Mouse (Mus musculus) MEL (cell line): ENCODE results near the gene Eml5. TPM values are rescaled to one million over a fixed set of nuclear protein-coding genes. Genes with fewer than 3 reads are reported as not detected.

Source experiments
- DNase-seq: peaks from one replicate; pipeline ENCODE4 v3.0.0; 2011; ENCODE audit warnings: low read depth, low spot score
- H3K27ac ChIP-seq: 2 replicates; pipeline ENCODE4 v1.5.1; 2012; ENCODE audit warnings: low read depth, mild to moderate bottlenecking, control low read depth, low read length, moderate library complexity; ENCODE audit not compliant: control insufficient read depth
- H3K27me3 ChIP-seq, 2 experiments: fragments of 150-350 bp in 1 of 2; sonication (generic) in 1 of 2; 2 replicates each; pipeline ENCODE4 v1.6.1; 2012; ENCODE audit warnings: low read length in 2 of 2, mild to moderate bottlenecking in 2 of 2, improper control_type of control experiment in 1 of 2, moderate library complexity in 1 of 2; ENCODE audit not compliant: insufficient read depth in 2 of 2, control insufficient read depth in 1 of 2
- H3K36me3 ChIP-seq, 2 experiments: 2 replicates each; pipeline ENCODE4 v1.6.1; 2012 to 2014; ENCODE audit warnings: low read length in 2 of 2, improper control_type of control experiment in 1 of 2, inconsistent platforms in 1 of 2, mild to moderate bottlenecking in 1 of 2; ENCODE audit not compliant: insufficient read depth in 2 of 2, control insufficient read depth in 1 of 2
- H3K4me1 ChIP-seq, 2 experiments: fragments of 150-350 bp in 1 of 2; sonication (generic) in 1 of 2; 2 replicates each; pipeline ENCODE4 v1.6.1; 2012; ENCODE audit warnings: low read length in 2 of 2, improper control_type of control experiment in 1 of 2, mild to moderate bottlenecking in 1 of 2; ENCODE audit not compliant: insufficient read depth in 2 of 2, control insufficient read depth in 1 of 2
- H3K4me3 ChIP-seq, 2 experiments: fragments of 150-350 bp in 1 of 2; sonication (generic) in 1 of 2; 2 replicates each; pipeline ENCODE4 v1.5.1; 2012; ENCODE audit warnings: low read depth in 2 of 2, low read length in 2 of 2, mild to moderate bottlenecking in 2 of 2, moderate library complexity in 2 of 2, control low read depth in 1 of 2, improper control_type of control experiment in 1 of 2; ENCODE audit not compliant: control insufficient read depth in 1 of 2, insufficient read depth in 1 of 2
- H3K79me2 ChIP-seq: 2 replicates; pipeline ENCODE4 v1.6.1; 2012; ENCODE audit warnings: mild to moderate bottlenecking, low read length, moderate library complexity; ENCODE audit not compliant: control insufficient read depth, poor library complexity, insufficient read depth
- H3K9ac ChIP-seq: 2 replicates; pipeline ENCODE4 v1.6.1; 2012; ENCODE audit warnings: low read depth, mild to moderate bottlenecking, control low read depth, low read length, moderate library complexity; ENCODE audit not compliant: control insufficient read depth, poor library complexity, severe bottlenecking
- H3K9me3 ChIP-seq: fragments of 150-350 bp; sonication (generic); replicated peaks from 2 replicates; pipeline ENCODE4 v1.6.1; 2012; ENCODE audit warnings: mild to moderate bottlenecking, low read length, improper control_type of control experiment, moderate library complexity; ENCODE audit not compliant: insufficient read depth
- BHLHE40 ChIP-seq: IDR thresholded peaks from 2 replicates; pipeline ENCODE4 v1.6.1; 2012; ENCODE audit warnings: low read depth, mild to moderate bottlenecking, inconsistent platforms, low read length, improper control_type of control experiment, borderline replicate concordance
- CHD1 ChIP-seq: IDR thresholded peaks from 2 replicates; pipeline ENCODE4 v1.6.1; 2012; ENCODE audit warnings: low read depth, mild to moderate bottlenecking, inconsistent platforms, low read length, improper control_type of control experiment
- CTCF ChIP-seq, 3 experiments: IDR thresholded peaks in 2 of 3; conservative IDR thresholded peaks in 1 of 3; 2 replicates each; pipeline ENCODE4 v1.5.1; 2011 to 2012; ENCODE audit warnings: low read length in 3 of 3, low read depth in 2 of 3, mild to moderate bottlenecking in 2 of 3, improper control_type of control experiment in 1 of 3, inconsistent platforms in 1 of 3, mixed read lengths in 1 of 3, moderate library complexity in 1 of 3; ENCODE audit not compliant: control insufficient read depth in 1 of 3, insufficient read depth in 1 of 3, poor library complexity in 1 of 3, severe bottlenecking in 1 of 3
- E2F4 ChIP-seq: IDR thresholded peaks from 2 replicates; pipeline ENCODE4 v1.6.1; 2011; ENCODE audit warnings: low read depth, low read length, improper control_type of control experiment, borderline replicate concordance
- ELF1 ChIP-seq: IDR thresholded peaks from 2 replicates; pipeline ENCODE4 v1.6.1; 2014; ENCODE audit warnings: low read depth, mild to moderate bottlenecking, inconsistent platforms, low read length, improper control_type of control experiment, moderate library complexity
- ETS1 ChIP-seq: IDR thresholded peaks from 2 replicates; pipeline ENCODE4 v1.6.1; 2012; ENCODE audit warnings: low read depth, mild to moderate bottlenecking, inconsistent platforms, low read length, improper control_type of control experiment, moderate library complexity
- GABPA ChIP-seq: IDR thresholded peaks from 2 replicates; pipeline ENCODE4 v1.6.1; 2012; ENCODE audit warnings: low read depth, mild to moderate bottlenecking, inconsistent platforms, low read length, improper control_type of control experiment, moderate library complexity
- MAFK ChIP-seq: IDR thresholded peaks from 2 replicates; pipeline ENCODE4 v1.6.1; 2011; ENCODE audit warnings: low read depth, mild to moderate bottlenecking, low read length, improper control_type of control experiment, borderline replicate concordance
- MAX ChIP-seq: IDR thresholded peaks from 2 replicates; pipeline ENCODE4 v1.6.1; 2011; ENCODE audit warnings: low read length, improper control_type of control experiment
- MAZ ChIP-seq: IDR thresholded peaks from 2 replicates; pipeline ENCODE4 v1.6.1; 2012; ENCODE audit warnings: low read depth, mild to moderate bottlenecking, inconsistent platforms, low read length, improper control_type of control experiment
- MEF2A ChIP-seq: IDR thresholded peaks from 2 replicates; pipeline ENCODE4 v1.6.1; 2014; ENCODE audit warnings: low read depth, mild to moderate bottlenecking, inconsistent platforms, low read length, improper control_type of control experiment; ENCODE audit not compliant: poor library complexity, insufficient replicate concordance, severe bottlenecking; ENCODE audit errors: extremely low read depth
- MYC ChIP-seq: IDR thresholded peaks from 2 replicates; pipeline ENCODE4 v1.6.1; 2011; ENCODE audit warnings: low read depth, mild to moderate bottlenecking, low read length, improper control_type of control experiment, moderate library complexity
- NELFE ChIP-seq: IDR thresholded peaks from 2 replicates; pipeline ENCODE4 v1.6.1; 2011; ENCODE audit warnings: low read depth, low read length, improper control_type of control experiment
- NRF1 ChIP-seq: IDR thresholded peaks from 2 replicates; pipeline ENCODE4 v1.6.1; 2014; ENCODE audit warnings: low read depth, mild to moderate bottlenecking, inconsistent platforms, low read length, improper control_type of control experiment, moderate library complexity; ENCODE audit not compliant: poor library complexity, insufficient read depth, severe bottlenecking
- POLR2A ChIP-seq, 2 experiments: IDR thresholded peaks; 2 replicates each; pipeline ENCODE4 v1.6.1; 2011 to 2012; ENCODE audit warnings: low read length in 2 of 2, mild to moderate bottlenecking in 2 of 2, control low read depth in 1 of 2, improper control_type of control experiment in 1 of 2, low read depth in 1 of 2, moderate library complexity in 1 of 2; ENCODE audit not compliant: control insufficient read depth in 1 of 2, insufficient read depth in 1 of 2, poor library complexity in 1 of 2
- POLR2AphosphoS5 ChIP-seq: IDR thresholded peaks from 2 replicates; pipeline ENCODE4 v1.6.1; 2012; ENCODE audit warnings: low read depth, borderline replicate concordance, mild to moderate bottlenecking, inconsistent platforms, low read length, moderate library complexity, mixed read lengths
- RAD21 ChIP-seq: IDR thresholded peaks from 2 replicates; pipeline ENCODE4 v1.6.1; 2011; ENCODE audit warnings: mild to moderate bottlenecking, low read depth, low read length, improper control_type of control experiment
- SMC3 ChIP-seq: IDR thresholded peaks from 2 replicates; pipeline ENCODE4 v1.6.1; 2011; ENCODE audit warnings: low read depth, low read length, improper control_type of control experiment
- TCF12 ChIP-seq: IDR thresholded peaks from 2 replicates; pipeline ENCODE4 v1.6.1; 2014; ENCODE audit warnings: low read depth, mild to moderate bottlenecking, inconsistent platforms, low read length, improper control_type of control experiment, moderate library complexity
- UBTF ChIP-seq: IDR thresholded peaks from 2 replicates; pipeline ENCODE4 v1.6.1; 2012; ENCODE audit warnings: low read depth, mild to moderate bottlenecking, inconsistent platforms, low read length, improper control_type of control experiment, moderate library complexity, borderline replicate concordance; ENCODE audit not compliant: insufficient read depth
- USF1 ChIP-seq: IDR thresholded peaks from 2 replicates; pipeline ENCODE4 v1.6.1; 2014; ENCODE audit warnings: low read depth, mild to moderate bottlenecking, inconsistent platforms, low read length, improper control_type of control experiment, moderate library complexity
- ZC3H11A ChIP-seq: IDR thresholded peaks from 2 replicates; pipeline ENCODE4 v1.6.1; 2012; ENCODE audit warnings: low read depth, mild to moderate bottlenecking, inconsistent platforms, low read length, improper control_type of control experiment
- ZNF384 ChIP-seq: IDR thresholded peaks from 2 replicates; pipeline ENCODE4 v1.6.1; 2012; ENCODE audit warnings: low read depth, mild to moderate bottlenecking, inconsistent platforms, low read length, improper control_type of control experiment
- polyA plus RNA-seq, 2 experiments: library from polyadenylated mRNA; stranded (reverse) in 1 of 2; unstranded in 1 of 2; fragments of >175 nt in 1 of 2; fragments of >200 nt in 1 of 2; gene quantifications; 2 replicates each; pipeline versions ENCODE4 v1.2.1 to v1.2.4; 2012; ENCODE audit warnings: low replicate concordance in 2 of 2, low read depth in 1 of 2; ENCODE audit not compliant: insufficient read length in 2 of 2, insufficient read depth in 1 of 2, missing spikeins in 1 of 2
- total RNA-seq: library from RNA; depleted of rRNA; stranded (reverse); fragments of 300-350 nt; gene quantifications from 2 replicates; pipeline ENCODE4 v1.2.3, GENCODE M21; 2012

The Eml5 gene
- total and polyA plus RNA-seq, 3 experiments = 4.7 to 13.2 TPM; not detected in 1

DNA sequence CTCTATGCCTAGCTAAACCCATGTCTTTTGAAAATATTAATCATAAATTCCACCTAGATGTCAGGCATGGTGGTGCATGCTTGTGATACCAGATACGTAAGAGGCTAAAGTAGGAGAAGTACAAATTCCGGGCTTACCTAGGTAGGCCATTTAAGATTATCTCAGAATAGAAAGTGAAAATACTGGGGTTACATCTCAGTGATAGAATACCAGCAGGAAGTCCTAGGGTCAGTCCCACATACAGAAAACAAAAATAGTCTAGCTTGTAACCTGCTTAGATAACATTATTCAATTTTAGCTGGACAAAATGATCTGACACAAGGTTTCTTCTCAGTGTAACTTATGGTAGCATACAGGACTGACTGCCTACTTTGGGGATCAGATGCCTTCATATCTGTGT lies 135.0 kb downstream of the Eml5 start:
- H3K4me3 ChIP-seq = no peak overlapping the region
- H3K79me2 ChIP-seq = no peaks in the 10 kb centered on the region
- H3K27me3 ChIP-seq = no peaks in the 10 kb centered on the region
- no peak for TF ChIP-seq BHLHE40
- TF ChIP-seq NELFE = no peak
- TF ChIP-seq ZNF384 = no peak
- TF ChIP-seq, all 39 proteins: peak for 0
- Histone ChIP-seq H3K27ac (no peak overlapping the region), H3K36me3 (peaks cover 0 to 36% of the 10 kb centered on the region in 2 experiments; a peak in 2 of 4 replicates), H3K4me1 (no peaks in the 10 kb centered on the region), H3K9ac (no peak overlapping the region), H3K9me3 (no peaks in the 10 kb centered on the region)
- no peak for DNase-seq

DNA sequence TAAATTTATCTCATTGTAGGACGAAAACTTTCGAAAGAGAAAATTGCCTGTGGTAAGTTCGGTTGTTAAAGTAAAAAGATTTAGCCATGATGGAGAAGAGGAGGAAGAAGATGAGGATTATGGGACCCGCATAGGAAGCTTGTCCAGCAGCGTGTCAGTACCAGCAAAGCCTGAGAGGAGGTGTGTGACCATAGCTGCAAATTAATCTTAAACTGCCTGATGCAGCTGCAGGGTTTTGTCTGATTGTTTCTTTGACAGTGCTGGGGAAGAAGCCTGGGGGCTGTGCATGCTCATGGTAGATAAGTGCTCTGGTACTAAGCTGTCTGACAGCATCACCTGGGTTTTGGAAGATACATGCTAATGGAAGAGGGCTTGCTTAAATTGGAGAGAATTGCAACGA lies 141.6 kb downstream of the Eml5 start:
- Histone ChIP-seq H3K9me3 (no peaks in the 10 kb centered on the region), H3K27ac (no peak overlapping the region), H3K79me2 (peaks cover 2% of the 10 kb centered on the region; the same call in 1 of the 2 replicates), H3K27me3 (no peaks in the 10 kb centered on the region), H3K4me3 (no peak overlapping the region), H3K9ac (no peak overlapping the region), H3K36me3 (peaks cover 0 to 52% of the 10 kb centered on the region in 2 experiments; a peak in 2 of 4 replicates), H3K4me1 (no peaks in the 10 kb centered on the region)
- no peak for DNase-seq
- TF ChIP-seq GABPA (no peak), MEF2A (no peak), SMC3 (no peak), ETS1 (no peak), TCF12 (no peak), ELF1 (no peak), POLR2A (IDR thresholded peaks at IDR 0.05; ENCODE audit: control insufficient read depth in 1 of 2, insufficient read depth in 1 of 2, low read depth in 1 of 2, low read length in 2 of 2, poor library complexity in 1 of 2) (no peak), CHD1 (no peak), UBTF (no peak), MAFK (no peak), USF1 (no peak), RAD21 (no peak), ZC3H11A (no peak), NRF1 (no peak), MAZ (no peak), MYC (no peak), E2F4 (no peak), POLR2AphosphoS5 (no peak), MAX (no peak), CTCF (IDR thresholded peaks at IDR 0.05 in 2 of 3, conservative IDR thresholded peaks at IDR 0.05 in 1 of 3; ENCODE audit: control insufficient read depth in 1 of 3, insufficient read depth in 1 of 3, low read depth in 2 of 3, low read length in 3 of 3, poor library complexity in 1 of 3, severe bottlenecking in 1 of 3) (no peak)
